Mouse (Mus musculus) right cerebral cortex, postnatal 25 days (tissue): ENCODE results near the gene BC049352.

ENCODE experiments used
- DNase-seq: peaks from one replicate; pipeline ENCODE4 v3.0.0; 2022

Gene BC049352

DNA sequence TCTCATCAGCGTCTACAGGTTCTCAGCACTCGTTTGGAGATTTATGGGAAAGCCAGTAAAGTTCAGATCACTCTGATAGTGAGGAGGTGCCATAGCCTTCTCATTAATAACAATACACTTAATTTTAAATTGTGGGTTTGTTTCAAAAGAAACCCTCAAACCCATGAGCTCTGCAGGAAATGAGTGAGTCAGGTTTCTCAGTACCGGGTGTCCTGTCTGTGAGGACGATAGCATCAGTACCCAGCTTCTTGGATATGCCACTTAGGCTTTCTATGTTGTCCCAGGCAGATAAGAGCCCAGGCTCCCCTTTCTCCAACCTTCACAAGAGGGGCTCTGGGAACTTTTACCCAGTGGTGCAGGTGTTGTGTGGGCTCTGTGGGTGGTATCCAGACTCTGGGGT, 70.2 kb downstream of the BC049352 start:
- no peak for DNase-seq

DNA sequence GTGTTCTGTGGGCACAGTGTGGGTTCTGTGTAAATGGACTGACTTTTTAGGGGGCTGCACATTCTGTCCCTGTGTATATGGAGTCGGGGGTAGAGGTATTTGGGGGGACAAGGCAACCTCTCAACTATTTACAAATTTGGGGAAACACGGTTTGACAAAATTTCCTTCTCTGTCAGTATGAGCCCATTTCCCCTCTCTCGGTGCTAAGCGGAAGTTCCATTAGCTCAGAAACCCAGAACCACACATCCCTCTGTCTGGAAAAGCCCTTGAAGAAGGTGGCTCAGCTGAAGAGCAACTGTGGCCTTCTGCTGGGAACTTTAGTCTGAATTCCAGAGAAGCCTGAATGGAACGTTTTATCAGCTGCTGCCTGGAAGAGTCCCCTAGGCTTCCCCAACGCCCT, 70.6 kb downstream of the BC049352 start:
- no peak for DNase-seq

- DNase-seq, result no peak
These were observed 72.2 kb downstream of the BC049352 start for GRCm38 (mm10) chr9:45254021-45254420.

- DNase-seq, result no peak
These were observed 72.8 kb downstream of the BC049352 start for GRCm38 (mm10) chr9:45254605-45255004.

DNA sequence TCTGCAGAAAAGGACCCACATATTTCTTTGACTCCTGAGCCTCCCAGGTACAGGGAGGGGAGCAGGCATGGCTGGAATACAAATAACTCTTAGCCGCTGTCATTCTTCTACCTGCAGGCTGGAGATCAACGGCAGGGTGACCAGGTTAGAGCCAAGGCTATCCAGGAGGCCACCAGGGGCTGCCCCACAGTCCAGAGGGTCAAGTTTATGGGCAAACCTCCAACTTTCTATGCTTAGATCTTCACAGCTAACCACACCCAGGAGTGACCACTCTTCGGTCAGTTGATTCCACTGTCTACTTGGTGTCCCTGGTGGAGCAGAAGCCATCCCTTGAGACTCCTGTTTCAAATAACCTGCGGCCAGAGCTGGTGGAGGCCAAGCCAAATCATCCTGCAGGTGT, 73.6 kb downstream of the BC049352 start:
- DNase-seq, result no peak

GRCm38 (mm10) chr9:45255967-45256366, 74.2 kb downstream of the BC049352 start:
- no peak for DNase-seq

- DNase-seq, result no peak
These were observed 77.3 kb downstream of the BC049352 start for GRCm38 (mm10) chr9:45259065-45259464.

GRCm38 (mm10) chr9:45261466-45261865, 79.7 kb downstream of the BC049352 start:
- DNase-seq, result no peak

- DNase-seq, result no peak
These were observed 80.1 kb downstream of the BC049352 start for GRCm38 (mm10) chr9:45261872-45262271.

DNA sequence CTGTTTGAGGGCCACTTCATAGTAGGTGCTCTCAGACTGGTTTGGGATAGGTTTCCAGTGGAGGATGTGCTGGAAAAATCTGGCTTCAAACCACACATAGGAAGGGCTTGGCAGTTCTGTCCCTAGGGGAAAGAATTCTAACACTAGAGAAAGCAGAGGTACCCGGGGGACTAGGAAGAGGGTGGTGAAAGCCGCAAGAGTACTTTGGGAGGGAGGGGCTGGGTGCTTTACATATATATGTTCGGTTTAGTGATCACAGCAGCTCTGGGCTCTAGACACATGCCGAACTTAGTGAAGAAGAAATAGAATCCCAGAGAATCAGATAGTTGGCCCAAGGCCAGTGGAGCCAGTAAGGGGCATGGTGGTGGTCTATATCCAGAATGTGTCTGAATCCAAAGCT, 85.3 kb downstream of the BC049352 start:
- DNase-seq, result no peak

DNA sequence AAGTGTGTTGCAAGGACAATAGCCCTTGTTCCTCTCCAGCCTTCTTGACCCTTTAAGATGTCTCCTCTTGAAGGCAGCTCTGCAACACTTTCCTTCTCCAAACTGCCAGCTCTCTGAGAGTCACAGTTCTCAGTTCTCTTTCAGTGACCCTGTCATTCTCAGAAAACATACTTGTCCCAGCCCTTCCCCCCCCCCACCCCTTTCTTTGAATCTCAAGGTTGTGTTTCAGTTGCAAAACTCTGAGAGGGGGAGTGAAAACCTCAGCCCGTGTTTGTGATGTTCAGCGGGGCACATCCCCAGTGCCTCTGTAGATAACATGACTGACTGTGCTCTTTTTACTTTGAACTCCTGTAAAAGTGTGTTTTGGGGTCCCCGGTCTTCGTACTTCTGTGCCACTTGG, 86.3 kb downstream of the BC049352 start:
- DNase-seq, result no peak

GRCm38 (mm10) chr9:45268597-45269325, 87.0 kb downstream of the BC049352 start, which contains the start of gene Il10ra:
Gene Il10ra (minus strand): TSS chr9:45269149.
- DNase-seq, result peak; percentile 38

DNA sequence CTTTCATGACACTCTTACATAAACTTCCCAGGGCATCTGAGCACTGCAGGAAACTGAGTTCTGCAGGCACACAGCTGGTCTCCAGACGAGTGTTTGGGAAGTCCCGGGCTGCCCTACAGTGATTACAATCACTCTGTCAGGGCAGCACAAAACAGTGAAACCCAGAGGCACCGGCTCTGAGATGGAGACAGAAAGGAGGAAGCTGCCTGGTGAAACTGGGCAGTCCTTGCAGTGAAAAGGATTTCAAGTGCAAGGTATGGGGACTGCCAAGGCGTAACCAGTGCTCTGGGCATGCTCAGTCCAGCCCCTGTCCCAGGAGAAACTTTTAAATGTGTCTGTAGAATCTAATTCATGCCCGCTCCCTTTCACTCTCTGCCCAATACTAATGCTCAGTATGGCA, 90.4 kb downstream of the BC049352 start:
- no peak for DNase-seq

DNA sequence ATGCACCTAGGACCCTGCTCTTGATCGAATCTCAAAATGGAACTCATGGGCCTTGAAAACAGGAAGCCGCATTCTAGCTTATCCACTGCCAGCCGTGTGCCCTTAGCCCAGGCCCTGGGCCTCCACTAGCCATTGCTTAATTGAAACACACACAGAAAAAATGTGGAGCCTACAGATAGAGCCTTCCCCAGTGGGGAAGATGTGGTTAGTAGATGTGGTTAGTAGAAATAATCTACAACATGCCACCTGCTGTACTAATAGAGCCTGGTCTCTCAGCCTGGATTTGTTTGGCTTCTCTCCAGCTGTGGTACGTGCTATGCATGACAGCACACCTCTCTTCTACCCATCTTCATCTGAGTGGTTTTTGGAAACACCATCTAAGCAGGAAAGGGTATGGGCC, 92.4 kb downstream of the BC049352 start:
- no peak for DNase-seq

- no peak for DNase-seq
These were observed 92.8 kb downstream of the BC049352 start for GRCm38 (mm10) chr9:45274635-45275034.

- no peak for DNase-seq
These were observed 98.3 kb downstream of the BC049352 start for GRCm38 (mm10) chr9:45280059-45280458.

GRCm38 (mm10) chr9:45280891-45281290, 99.1 kb downstream of the BC049352 start:
- DNase-seq, result no peak

DNA sequence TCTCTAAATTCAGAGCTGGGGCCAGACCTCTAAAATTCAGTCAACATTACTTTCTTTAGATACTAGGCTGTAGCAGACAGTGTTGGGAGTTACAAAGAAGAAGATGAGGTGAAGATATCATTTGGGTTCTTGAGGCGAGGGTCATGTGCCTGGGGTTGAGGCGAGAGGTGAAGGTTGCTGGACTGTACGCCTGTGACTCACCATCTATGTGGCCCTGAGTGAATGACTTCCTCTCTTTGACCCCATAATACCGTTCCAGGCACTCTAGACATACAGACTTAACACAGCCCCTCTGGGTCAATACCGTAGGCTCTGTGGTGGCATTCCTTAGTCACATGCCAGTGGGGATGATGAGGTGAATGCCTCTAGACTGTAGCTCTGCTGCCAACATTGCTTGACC, 100.7 kb downstream of the BC049352 start:
- no peak for DNase-seq

DNA sequence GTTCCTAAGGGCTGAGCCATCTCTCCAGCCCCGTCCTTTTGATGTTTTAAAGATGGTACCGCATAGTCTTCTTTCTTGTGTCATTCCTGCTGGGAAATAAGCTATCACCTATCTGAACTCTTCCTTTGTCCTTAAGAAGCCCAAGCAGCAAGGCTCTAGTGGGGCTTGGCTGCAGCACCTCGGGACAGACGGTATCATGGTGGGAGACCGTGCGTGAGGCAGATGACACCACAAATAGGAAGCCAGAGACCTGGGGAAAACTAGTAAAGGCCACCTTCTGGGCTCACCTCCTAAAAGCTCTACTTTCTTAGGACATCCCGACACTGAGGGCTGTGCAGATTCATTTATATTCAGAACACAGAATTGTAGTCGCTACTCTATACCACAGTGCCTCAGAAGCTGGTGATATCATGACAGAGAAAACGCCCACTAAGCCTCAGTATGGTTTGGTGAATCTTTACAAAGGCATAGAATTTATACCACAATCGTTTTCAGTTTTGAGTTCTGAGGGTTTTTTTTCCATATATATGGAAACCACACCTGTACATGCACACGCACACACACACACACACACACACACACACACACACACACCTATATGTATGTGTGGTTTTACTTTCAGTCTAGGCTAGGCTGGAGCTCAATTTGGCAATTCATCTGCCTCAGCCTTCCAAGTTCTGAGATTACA, 109.8 kb downstream of the BC049352 start:
- DNase-seq, result no peak

DNA sequence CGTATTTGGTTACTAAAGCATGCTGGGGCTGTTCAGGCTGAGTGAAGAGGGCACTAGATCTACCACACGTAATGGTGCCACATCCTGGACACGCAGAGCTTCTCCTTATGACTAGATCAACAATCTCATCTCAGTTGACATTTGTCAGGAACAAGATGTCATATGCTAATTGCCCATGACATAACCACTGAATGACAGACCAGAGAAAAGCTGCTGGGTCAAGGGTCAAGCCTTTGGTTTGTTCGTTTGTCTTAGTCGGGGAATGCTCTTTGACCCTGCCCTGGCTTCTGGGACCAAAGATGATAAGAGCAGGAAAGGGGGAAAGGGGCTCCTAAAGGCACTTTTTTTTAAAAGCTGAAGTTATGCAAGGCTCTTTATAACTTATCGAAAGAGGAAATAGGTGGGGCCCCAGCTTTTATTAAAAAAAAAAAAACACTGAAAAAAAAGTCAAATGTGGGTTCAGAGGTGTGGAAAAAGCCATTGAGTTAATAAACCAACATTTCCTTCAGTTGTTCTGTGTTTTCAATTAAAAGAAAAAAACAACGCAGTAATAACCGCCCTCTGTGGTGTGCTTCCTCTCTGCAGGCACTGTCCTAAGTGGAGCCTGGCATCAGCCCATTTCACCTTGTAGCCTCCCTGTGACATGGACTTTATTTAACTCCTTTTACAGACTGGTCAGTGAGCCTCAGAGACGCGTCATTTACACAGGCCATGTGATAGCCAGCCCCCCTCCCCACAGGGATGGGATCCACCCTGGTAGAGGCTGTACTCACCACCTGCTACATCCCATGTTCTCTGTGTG, 112.6 kb downstream of the BC049352 start:
- no peak for DNase-seq

DNA sequence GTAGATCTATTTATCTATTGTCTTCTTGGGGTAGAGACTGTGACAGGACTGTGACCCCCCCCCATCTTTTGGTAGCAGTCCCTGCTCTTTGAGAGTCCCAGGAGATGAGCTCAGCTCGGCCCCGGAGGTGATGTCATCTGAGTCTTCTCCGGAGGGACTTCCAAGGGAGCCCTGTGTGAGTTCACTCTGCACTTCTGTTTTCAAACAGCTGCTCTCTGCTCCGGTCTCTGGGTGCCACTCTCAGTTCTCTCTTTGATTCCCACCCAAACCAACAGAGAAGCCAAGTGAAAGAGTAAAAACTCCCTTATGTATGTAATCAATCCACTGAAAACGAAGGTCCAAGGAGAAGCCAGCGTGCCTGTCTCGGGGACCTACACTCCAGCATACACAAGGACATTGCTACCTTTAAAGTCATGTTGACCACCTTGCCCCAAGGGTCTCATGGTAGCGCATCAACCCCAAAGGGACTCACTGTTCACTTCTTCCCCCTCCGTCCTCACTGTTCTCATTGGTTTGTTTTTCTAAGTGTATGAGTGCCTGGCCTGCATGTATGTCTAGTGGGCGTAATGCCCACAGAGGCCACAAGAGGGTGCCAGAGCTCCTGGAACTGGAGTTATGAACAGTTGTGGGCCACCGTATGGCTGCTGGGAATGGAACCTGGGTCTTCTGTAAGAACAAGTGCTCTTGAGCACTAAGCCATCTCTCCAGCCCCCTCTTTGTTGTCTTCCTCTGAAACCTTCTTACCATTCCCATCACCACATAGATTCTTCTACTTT, 117.6 kb downstream of the BC049352 start:
- DNase-seq, result no peak
